Mouse (Mus musculus) forelimb bud, embryonic 11.5 days (tissue): ENCODE measurements at regions not wholly inside any gene's neighbourhood (a gene's known extent, or its start where the extent isn't known, plus 50 kb on each side); places are given as distances from the start of the nearest gene placed in this dataset.
A peak's percentile ranks its signal among the peaks of the same experiment; 100 is the strongest.

Source experiments
- DNase-seq: peaks from one replicate; pipeline ENCODE4 v3.0.0-alpha.2; 2012; ENCODE audit warnings: low read depth, low spot score

GRCm38 (mm10) chr9:41834487-41835404 lies 289.4 kb downstream of the Sorl1 start:
- DNase-seq: peak; percentile 76

- no peak for DNase-seq
These were observed 290.7 kb downstream of the Sorl1 start for GRCm38 (mm10) chr9:41833408-41833807.

- DNase-seq: no peak
These were observed 296.7 kb downstream of the Sorl1 start for GRCm38 (mm10) chr9:41827356-41827755.

GRCm38 (mm10) chr9:41821401-41821800 lies 302.7 kb downstream of the Sorl1 start:
- no peak for DNase-seq

GRCm38 (mm10) chr9:41817740-41818461 lies 306.2 kb downstream of the Sorl1 start:
- no peak for DNase-seq

GRCm38 (mm10) chr9:41815921-41816320 lies 308.2 kb downstream of the Sorl1 start:
- DNase-seq: no peak

GRCm38 (mm10) chr9:41809291-41809690 lies 314.8 kb downstream of the Sorl1 start:
- DNase-seq: no peak

- no peak for DNase-seq
These were observed 315.3 kb downstream of the Sorl1 start for GRCm38 (mm10) chr9:41808791-41809190.

GRCm38 (mm10) chr9:41806289-41806621 lies 317.8 kb downstream of the Sorl1 start:
- no peak for DNase-seq

GRCm38 (mm10) chr9:41805491-41806288 lies 318.4 kb downstream of the Sorl1 start:
- peak; percentile 93 for DNase-seq

- DNase-seq: no peak
These were observed 319.3 kb downstream of the Sorl1 start for GRCm38 (mm10) chr9:41804711-41805331.

GRCm38 (mm10) chr9:41803680-41804460 lies 320.2 kb downstream of the Sorl1 start:
- DNase-seq: no peak

- DNase-seq: no peak
These were observed 322.7 kb downstream of the Sorl1 start for GRCm38 (mm10) chr9:41801376-41801775.

GRCm38 (mm10) chr9:41792830-41793213 lies 331.3 kb downstream of the Sorl1 start:
- no peak for DNase-seq

GRCm38 (mm10) chr9:41792173-41792829 lies 331.8 kb downstream of the Sorl1 start:
- no peak for DNase-seq

- no peak for DNase-seq
These were observed 332.5 kb downstream of the Sorl1 start for GRCm38 (mm10) chr9:41791501-41792172.

GRCm38 (mm10) chr9:41785131-41785530 lies 339.0 kb downstream of the Sorl1 start:
- no peak for DNase-seq

- DNase-seq: no peak
These were observed 351.7 kb downstream of the Sorl1 start for GRCm38 (mm10) chr9:41772281-41772902.

- DNase-seq: no peak
These were observed 352.8 kb downstream of the Sorl1 start for GRCm38 (mm10) chr9:41771276-41771675.
